Mouse (Mus musculus) forebrain, embryonic 15.5 days (tissue): ENCODE results near the gene 1700028K03Rik. TPM values are rescaled to one million over a fixed set of nuclear protein-coding genes. Genes with fewer than 3 reads are reported as not detected.
A peak's percentile ranks its signal among the peaks of the same experiment; 100 is the strongest.

Experiments used
- ATAC-seq: fragments of 200-750 bp; cut with Nextera tagmentation; replicated peaks from 2 replicates; pipeline ENCODE4 v1.8.0; 2017; ENCODE audit warnings: mild to moderate bottlenecking, moderate TSS enrichment, moderate library complexity
- H3K27ac ChIP-seq: fragments of 300-500 bp; sonication (generic); replicated peaks from 2 replicates; pipeline ENCODE4 v1.5.1; 2015; ENCODE audit warnings: mild to moderate bottlenecking, inconsistent platforms
- H3K27me3 ChIP-seq: fragments of 300-500 bp; sonication (generic); 2 replicates; pipeline ENCODE4 v1.6.1; 2015; ENCODE audit warnings: inconsistent platforms
- H3K36me3 ChIP-seq: fragments of 300-500 bp; sonication (generic); 2 replicates; pipeline ENCODE4 v1.6.1; 2015; ENCODE audit warnings: mild to moderate bottlenecking, inconsistent platforms
- H3K4me1 ChIP-seq: fragments of 300-500 bp; sonication (generic); 2 replicates; pipeline ENCODE4 v1.6.1; 2015; ENCODE audit warnings: inconsistent platforms
- H3K4me2 ChIP-seq: fragments of 300-500 bp; sonication (generic); replicated peaks from 2 replicates; pipeline ENCODE4 v1.6.1; 2015; ENCODE audit warnings: mild to moderate bottlenecking, inconsistent platforms
- H3K4me3 ChIP-seq: fragments of 300-500 bp; sonication (generic); 2 replicates; pipeline ENCODE4 v1.5.1; 2015; ENCODE audit warnings: mild to moderate bottlenecking, inconsistent platforms
- H3K9ac ChIP-seq: fragments of 300-500 bp; sonication (generic); replicated peaks from 2 replicates; pipeline ENCODE4 v1.6.1; 2015; ENCODE audit warnings: mild to moderate bottlenecking, inconsistent platforms
- H3K9me3 ChIP-seq: fragments of 300-500 bp; sonication (generic); 2 replicates; pipeline ENCODE4 v1.6.1; 2016; ENCODE audit warnings: inconsistent platforms
- WGBS: fragments of 180-500 bp; shearing (Covaris S2); methylation state at CpG from one replicate; pipeline ENCODE4 v1.1.7; 2015; ENCODE audit warnings: mixed read lengths; 5-methylcytosine and 5-hydroxymethylcytosine counted together
- polyA plus RNA-seq: library from polyadenylated mRNA; unstranded; fragments of >200 nt; fragmentation: Nextera tagmentation; extraction: Ambion mirVana; gene quantifications from 2 replicates; pipeline ENCODE4 v1.2.1, GENCODE M21; 2015

Gene 1700028K03Rik
- 0.19 and 0.31 TPM in 2 replicates for polyA plus RNA-seq

- Histone ChIP-seq H3K9ac (no peak within 1 kb of the TSS), H3K4me2 (no peak within 1 kb of the TSS), H3K27me3 (no peaks in the 10 kb centered on the region), H3K4me3 (no peak within 1 kb of the TSS), H3K27ac (no peak within 1 kb of the TSS), H3K9me3 (no peaks in the 10 kb centered on the region), H3K4me1 (no peaks in the 10 kb centered on the region), H3K36me3 (no peaks in the 10 kb centered on the region)
- ATAC-seq: no peak
- 73% methylated on average over 15 of the region's 15 CpGs for WGBS
Measured at GRCm38 (mm10) chr5:107534581-107534980, at the start of gene 1700028K03Rik. Gene 1700028K03Rik (plus strand): TSS chr5:107534709.

GRCm38 (mm10) chr5:107488996-107489395, 45.5 kb upstream of the 1700028K03Rik start:
- Histone ChIP-seq H3K4me3 (no peak overlapping the region), H3K4me2 (no peak overlapping the region), H3K4me1 (no peaks in the 10 kb centered on the region), H3K27ac (no peak overlapping the region), H3K9me3 (no peaks in the 10 kb centered on the region), H3K36me3 (no peaks in the 10 kb centered on the region), H3K9ac (no peak overlapping the region), H3K27me3 (no peaks in the 10 kb centered on the region)
- ATAC-seq: no peak
- 80% methylated on average over 4 of the region's 4 CpGs for WGBS

- H3K27ac ChIP-seq: no peak overlapping the region
Measured at GRCm38 (mm10) chr5:107491036-107491435, 43.5 kb upstream of the 1700028K03Rik start.

GRCm38 (mm10) chr5:107492471-107492870, 42.0 kb upstream of the 1700028K03Rik start:
- H3K27me3 ChIP-seq: no peaks in the 10 kb centered on the region
- no peaks in the 10 kb centered on the region for H3K36me3 ChIP-seq
- H3K9ac ChIP-seq: no peak overlapping the region
- H3K27ac ChIP-seq: no peak overlapping the region
- WGBS: 89% methylated on average over 2 of the region's 2 CpGs
- H3K9me3 ChIP-seq: no peaks in the 10 kb centered on the region
- no peak overlapping the region for H3K4me2 ChIP-seq
- H3K4me3 ChIP-seq: no peak overlapping the region
- H3K4me1 ChIP-seq: peaks cover 11% of the 10 kb centered on the region
- ATAC-seq: no peak

More at GRCm38 (mm10) chr5:107491036-107491435, 43.5 kb upstream of the 1700028K03Rik start:
- no peak for ATAC-seq
- H3K4me3 ChIP-seq: no peak overlapping the region
- WGBS: 81% methylated on average over 9 of the region's 9 CpGs
- no peaks in the 10 kb centered on the region for H3K36me3 ChIP-seq
- H3K27me3 ChIP-seq: no peaks in the 10 kb centered on the region
- H3K9me3 ChIP-seq: no peaks in the 10 kb centered on the region
- H3K9ac ChIP-seq: no peak overlapping the region
- no peak overlapping the region for H3K4me2 ChIP-seq
- H3K4me1 ChIP-seq: peaks cover 2% of the 10 kb centered on the region

GRCm38 (mm10) chr5:107494759-107495158, 39.8 kb upstream of the 1700028K03Rik start:
- Histone ChIP-seq H3K27me3 (no peaks in the 10 kb centered on the region), H3K9ac (no peak overlapping the region), H3K27ac (peak overlapping the region; percentile 46), H3K4me1 (peaks cover 25% of the 10 kb centered on the region), H3K4me2 (no peak overlapping the region), H3K36me3 (no peaks in the 10 kb centered on the region), H3K4me3 (no peak overlapping the region), H3K9me3 (no peaks in the 10 kb centered on the region)
- WGBS: 95% methylated on average over 5 of the region's 5 CpGs
- ATAC-seq: no peak

GRCm38 (mm10) chr5:107496047-107496446, 38.5 kb upstream of the 1700028K03Rik start:
- 73% methylated on average over 2 of the region's 2 CpGs for WGBS
- Histone ChIP-seq H3K27ac (peak overlapping the region; percentile 9; the same call in 1 of the 2 replicates), H3K4me3 (no peak overlapping the region)

GRCm38 (mm10) chr5:107497519-107498501, 36.7 kb upstream of the 1700028K03Rik start:
- peak overlapping the region; percentile 37 for H3K4me3 ChIP-seq
- peak overlapping the region; percentile 91 for H3K27ac ChIP-seq
- H3K9me3 ChIP-seq: no peaks in the 10 kb centered on the region
- H3K4me2 ChIP-seq: peak overlapping the region; percentile 58
- H3K4me1 ChIP-seq: peaks cover 48% of the 10 kb centered on the region
- ATAC-seq: peak; percentile 96
- peak overlapping the region; percentile 61 for H3K9ac ChIP-seq
- H3K36me3 ChIP-seq: peaks cover 2% of the 10 kb centered on the region; the same call in 1 of the 2 replicates
- no peaks in the 10 kb centered on the region for H3K27me3 ChIP-seq
- WGBS: 18% methylated on average over 10 of the region's 10 CpGs

More at GRCm38 (mm10) chr5:107496047-107496446, 38.5 kb upstream of the 1700028K03Rik start:
- Histone ChIP-seq H3K4me1 (peaks cover 35% of the 10 kb centered on the region), H3K36me3 (no peaks in the 10 kb centered on the region), H3K27me3 (no peaks in the 10 kb centered on the region), H3K9ac (no peak overlapping the region), H3K4me2 (no peak overlapping the region), H3K9me3 (no peaks in the 10 kb centered on the region)
- ATAC-seq: 0 out of 2 replicates have a peak, but pooled peaks have one; percentile 33

GRCm38 (mm10) chr5:107498806-107499310, 35.7 kb upstream of the 1700028K03Rik start:
- peaks cover 48% of the 10 kb centered on the region for H3K4me1 ChIP-seq
- H3K36me3 ChIP-seq: peaks cover 7% of the 10 kb centered on the region
- H3K4me3 ChIP-seq: peak overlapping the region; percentile 37
- WGBS: 45% methylated on average over 5 of the region's 5 CpGs
- H3K27ac ChIP-seq: peak overlapping the region; percentile 91
- no peaks in the 10 kb centered on the region for H3K27me3 ChIP-seq
- peak overlapping the region; percentile 61 for H3K9ac ChIP-seq
- no peaks in the 10 kb centered on the region for H3K9me3 ChIP-seq
- ATAC-seq: no peak
- H3K4me2 ChIP-seq: peak overlapping the region; percentile 58

- no peak overlapping the region for H3K4me3 ChIP-seq
- no peak overlapping the region for H3K9ac ChIP-seq
- H3K27ac ChIP-seq: peak overlapping the region; percentile 50
- ATAC-seq: no peak
- peak overlapping the region; percentile 5 for H3K4me2 ChIP-seq
- H3K9me3 ChIP-seq: no peaks in the 10 kb centered on the region
- no peaks in the 10 kb centered on the region for H3K27me3 ChIP-seq
- 66% methylated on average over 5 of the region's 5 CpGs for WGBS
- peaks cover 12% of the 10 kb centered on the region for H3K36me3 ChIP-seq
- H3K4me1 ChIP-seq: peaks cover 48% of the 10 kb centered on the region
Measured at GRCm38 (mm10) chr5:107499891-107500535, 34.5 kb upstream of the 1700028K03Rik start.

- 45% methylated on average over 1 of the region's 1 CpGs for WGBS
- Histone ChIP-seq H3K4me3 (no peak overlapping the region), H3K27ac (peak overlapping the region; percentile 56), H3K9ac (no peak overlapping the region), H3K36me3 (peaks cover 19% of the 10 kb centered on the region), H3K27me3 (no peaks in the 10 kb centered on the region), H3K9me3 (no peaks in the 10 kb centered on the region), H3K4me1 (peaks cover 48% of the 10 kb centered on the region), H3K4me2 (no peak overlapping the region)
- no peak for ATAC-seq
Measured at GRCm38 (mm10) chr5:107500741-107501140, 33.8 kb upstream of the 1700028K03Rik start.

- no peak within 1 kb of the TSS for H3K4me2 ChIP-seq
- H3K27ac ChIP-seq: no peak within 1 kb of the TSS
- H3K4me3 ChIP-seq: no peak within 1 kb of the TSS
- H3K4me1 ChIP-seq: 0 out of 2 replicates have a peak, but pooled peaks cover 1% of the 10 kb centered on the region
- H3K9ac ChIP-seq: no peak within 1 kb of the TSS
- WGBS: 83% methylated on average over 4 of the region's 4 CpGs
- peaks cover 47% of the 10 kb centered on the region for H3K36me3 ChIP-seq
- ATAC-seq: no peak
- H3K27me3 ChIP-seq: no peaks in the 10 kb centered on the region
- no peaks in the 10 kb centered on the region for H3K9me3 ChIP-seq
Measured at GRCm38 (mm10) chr5:107507321-107507720, 27.2 kb upstream of the 1700028K03Rik start, which contains the start of gene Gm42669. Gene Gm42669 (plus strand): TSS chr5:107507621.
